Mouse (Mus musculus): Measurements from ENCODE around the gene Tmem40. TPM values are rescaled to one million over a fixed set of nuclear protein-coding genes. Genes with fewer than 3 reads are reported as not detected.

Gene Tmem40
- total and polyA plus RNA-seq, 3 experiments = 0.92 to 2.4 TPM; not detected in 1

DNA sequence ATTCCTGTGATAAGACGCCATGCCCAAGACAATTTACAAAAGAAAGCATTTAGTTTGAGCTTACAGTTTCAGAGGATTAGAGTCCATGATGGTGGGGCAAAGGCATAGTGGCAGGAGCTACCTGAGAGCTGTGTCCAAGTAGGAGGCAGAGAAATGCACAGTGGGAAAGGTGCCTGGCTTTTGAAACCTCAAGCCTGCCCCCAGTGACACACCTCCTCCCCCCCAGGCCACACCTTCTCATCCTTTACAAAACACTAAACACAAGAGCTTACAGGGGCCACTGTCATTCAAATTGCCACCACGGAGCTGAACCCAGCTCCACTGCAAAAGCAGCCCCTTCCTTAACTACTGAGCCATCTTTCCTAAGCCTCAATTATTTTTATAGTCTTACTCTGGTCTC is 34.6 kb downstream of the Tmem40 start:
- 63% methylated on average over 2 of the region's 2 CpGs for WGBS
- TF ChIP-seq EP300 (IDR thresholded peaks at IDR 0.05; ENCODE audit: insufficient read depth, low read depth, low read length) (no peak), POLR2A (IDR thresholded peaks at IDR 0.05; ENCODE audit: insufficient read depth, low read depth, low read length) (no peak), CTCF (IDR thresholded peaks at IDR 0.05) (no peak)
- Histone ChIP-seq H3K4me1 (ENCODE audit: control insufficient read depth, insufficient read depth, low read length) (peaks cover 3% of the 10 kb centered on the region; the same call in 1 of the 2 replicates), H3K27ac (no peak overlapping the region), H3K9ac (ENCODE audit: low read depth, low read length) (no peak overlapping the region), H3K36me3 (ENCODE audit: control insufficient read depth, insufficient read depth, low read length) (no peaks in the 10 kb centered on the region), H3K79me2 (replicated peaks; ENCODE audit: control insufficient read depth, insufficient read depth, low read length) (no peaks in the 10 kb centered on the region), H3K27me3 (ENCODE audit: control insufficient read depth, insufficient read depth, low read length) (no peaks in the 10 kb centered on the region), H3K4me3 (no peak overlapping the region)
- intact Hi-C loops (cut with DNase I) = loop anchor here (2.0 to 5.0 kb wide), 2 partner anchors 43 to 75 kb away; no protein-coding TSS in a partner anchor
- no peak for DNase-seq

DNA sequence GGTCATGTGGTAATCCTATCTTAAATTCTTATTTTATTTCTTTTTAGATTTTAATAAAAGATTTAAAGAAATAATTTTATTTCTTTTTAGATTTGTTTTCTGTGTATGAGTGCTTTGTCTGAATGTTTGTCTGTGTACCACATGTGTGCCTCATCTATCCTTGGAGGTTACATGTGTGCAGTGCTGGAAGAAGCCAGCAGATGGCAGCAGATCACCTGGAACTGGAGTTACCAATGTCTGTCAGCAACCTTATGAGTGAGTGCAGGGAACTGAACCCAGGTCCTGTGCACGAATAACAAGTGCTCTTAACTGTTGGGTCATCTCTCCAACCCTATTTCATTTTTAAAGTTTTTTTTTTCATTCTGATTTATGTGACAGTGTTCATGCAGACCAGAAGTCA is 35.1 kb downstream of the Tmem40 start:
- intact Hi-C loops (cut with DNase I) = loop anchor here (2.0 to 5.0 kb wide), 2 partner anchors 44 to 75 kb away; no protein-coding TSS in a partner anchor

DNA sequence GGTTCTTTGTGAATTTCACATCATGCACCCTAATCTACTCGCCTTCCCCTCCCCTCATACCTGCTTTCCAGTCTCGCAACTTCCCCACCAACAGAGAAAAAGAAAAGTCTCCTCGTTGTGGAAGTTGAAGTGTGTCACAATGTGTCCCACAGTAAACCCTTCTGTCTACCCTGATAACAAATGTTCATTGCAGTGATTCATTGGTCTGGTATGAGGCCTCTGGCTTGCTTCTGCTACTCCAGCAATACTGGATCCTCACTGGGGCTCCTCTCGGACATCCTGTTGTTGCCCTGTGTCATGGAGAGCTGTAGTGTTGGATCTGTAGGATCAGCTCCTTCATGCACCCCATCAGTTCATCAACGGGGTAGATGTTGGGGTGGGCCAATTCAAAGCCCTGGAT is 40.0 kb downstream of the Tmem40 start:
- Histone ChIP-seq H3K9ac (ENCODE audit: low read depth, low read length) (no peak overlapping the region), H3K27ac (peak overlapping the region; percentile 36), H3K4me1 (ENCODE audit: control insufficient read depth, insufficient read depth, low read length) (peaks cover 6% of the 10 kb centered on the region), H3K27me3 (ENCODE audit: control insufficient read depth, insufficient read depth, low read length) (no peaks in the 10 kb centered on the region), H3K4me3 (no peak overlapping the region), H3K79me2 (replicated peaks; ENCODE audit: control insufficient read depth, insufficient read depth, low read length) (no peaks in the 10 kb centered on the region), H3K36me3 (ENCODE audit: control insufficient read depth, insufficient read depth, low read length) (no peaks in the 10 kb centered on the region)
- 36% methylated on average over 5 of the region's 5 CpGs for WGBS
- no peak for TF ChIP-seq EP300 (IDR thresholded peaks at IDR 0.05; ENCODE audit: insufficient read depth, low read depth, low read length)
- intact Hi-C loops (cut with DNase I) = no loop called here
- DNase-seq = peak in 1 of 2 experiments; percentile 56

More for the DNA sequence above, 35.1 kb downstream of the Tmem40 start:
- Histone ChIP-seq H3K9ac (ENCODE audit: low read depth, low read length) (no peak overlapping the region), H3K27me3 (ENCODE audit: control insufficient read depth, insufficient read depth, low read length) (no peaks in the 10 kb centered on the region), H3K4me1 (ENCODE audit: control insufficient read depth, insufficient read depth, low read length) (peaks cover 5% of the 10 kb centered on the region; the same call in 1 of the 2 replicates), H3K36me3 (ENCODE audit: control insufficient read depth, insufficient read depth, low read length) (no peaks in the 10 kb centered on the region), H3K4me3 (no peak overlapping the region), H3K27ac (no peak overlapping the region), H3K79me2 (replicated peaks; ENCODE audit: control insufficient read depth, insufficient read depth, low read length) (no peaks in the 10 kb centered on the region)
- TF ChIP-seq CTCF (IDR thresholded peaks at IDR 0.05) = peak; percentile 87
- no peak for TF ChIP-seq POLR2A (IDR thresholded peaks at IDR 0.05; ENCODE audit: insufficient read depth, low read depth, low read length)
- TF ChIP-seq EP300 (IDR thresholded peaks at IDR 0.05; ENCODE audit: insufficient read depth, low read depth, low read length) = 0 out of 2 replicates have a peak, but pooled peaks have one; percentile 30
- 89% methylated on average over 1 of the region's 1 CpGs for WGBS
- peak; percentile 33 to 64 for DNase-seq

DNA sequence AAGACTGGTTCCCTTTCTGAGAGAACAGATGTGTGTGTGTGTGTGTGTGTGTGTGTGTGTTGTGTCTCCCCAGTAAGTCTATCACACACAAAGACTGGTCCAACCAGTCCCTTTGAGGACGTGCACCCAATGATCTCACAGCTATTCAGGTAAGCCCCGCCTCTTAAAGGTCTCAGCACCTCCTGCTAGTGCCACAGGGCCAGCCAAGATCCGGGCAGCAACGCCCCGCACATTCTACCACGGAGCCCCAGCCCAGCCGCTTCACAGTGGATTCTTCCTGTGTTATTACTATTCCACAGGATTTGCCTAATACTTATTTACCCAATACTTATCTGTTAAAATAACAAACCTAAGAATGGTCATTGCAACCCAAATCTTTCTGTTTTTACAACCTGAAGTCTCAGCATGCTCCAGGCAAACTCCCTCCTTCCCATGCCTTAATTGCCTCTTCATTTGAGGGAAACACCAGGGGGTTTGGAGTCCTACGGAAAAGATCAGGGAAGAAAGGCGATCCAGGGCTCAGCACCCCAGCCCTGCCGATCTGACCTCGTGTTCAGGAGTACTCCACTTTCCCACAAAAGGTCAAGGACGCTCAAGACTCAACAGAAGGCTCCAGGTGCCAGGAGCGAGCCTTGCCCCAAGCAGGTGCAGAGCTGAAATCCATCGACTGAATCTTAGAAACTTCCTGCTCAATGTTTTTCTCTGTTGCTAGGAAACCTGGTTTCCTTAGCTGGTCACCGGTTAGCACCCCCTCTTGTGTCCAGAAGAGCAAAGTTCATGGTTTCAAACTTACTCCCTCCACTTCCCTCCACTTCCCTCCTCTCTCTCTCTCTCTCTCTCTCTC is 44.3 kb downstream of the Tmem40 start:
- WGBS = 3% methylated on average over 15 of the region's 15 CpGs
- Histone ChIP-seq H3K4me1 (ENCODE audit: control insufficient read depth, insufficient read depth, low read length) (peaks cover 6% of the 10 kb centered on the region), H3K27ac (peak overlapping the region; percentile 78), H3K79me2 (replicated peaks; ENCODE audit: control insufficient read depth, insufficient read depth, low read length) (no peaks in the 10 kb centered on the region), H3K9ac (ENCODE audit: low read depth, low read length) (peak overlapping the region; percentile 57), H3K27me3 (ENCODE audit: control insufficient read depth, insufficient read depth, low read length) (no peaks in the 10 kb centered on the region), H3K36me3 (ENCODE audit: control insufficient read depth, insufficient read depth, low read length) (no peaks in the 10 kb centered on the region), H3K4me3 (peak overlapping the region; percentile 33)
- DNase-seq = peak; percentile 67 to 76
- intact Hi-C loops (cut with DNase I) = loop anchor here (2.0 to 5.0 kb wide), 2 partner anchors 19 to 91 kb away; no protein-coding TSS in a partner anchor
- no peak for TF ChIP-seq EP300 (IDR thresholded peaks at IDR 0.05; ENCODE audit: insufficient read depth, low read depth, low read length)
- TF ChIP-seq POLR2A (IDR thresholded peaks at IDR 0.05; ENCODE audit: insufficient read depth, low read depth, low read length) = no peak
- TF ChIP-seq CTCF (IDR thresholded peaks at IDR 0.05) = peak; percentile 65

DNA sequence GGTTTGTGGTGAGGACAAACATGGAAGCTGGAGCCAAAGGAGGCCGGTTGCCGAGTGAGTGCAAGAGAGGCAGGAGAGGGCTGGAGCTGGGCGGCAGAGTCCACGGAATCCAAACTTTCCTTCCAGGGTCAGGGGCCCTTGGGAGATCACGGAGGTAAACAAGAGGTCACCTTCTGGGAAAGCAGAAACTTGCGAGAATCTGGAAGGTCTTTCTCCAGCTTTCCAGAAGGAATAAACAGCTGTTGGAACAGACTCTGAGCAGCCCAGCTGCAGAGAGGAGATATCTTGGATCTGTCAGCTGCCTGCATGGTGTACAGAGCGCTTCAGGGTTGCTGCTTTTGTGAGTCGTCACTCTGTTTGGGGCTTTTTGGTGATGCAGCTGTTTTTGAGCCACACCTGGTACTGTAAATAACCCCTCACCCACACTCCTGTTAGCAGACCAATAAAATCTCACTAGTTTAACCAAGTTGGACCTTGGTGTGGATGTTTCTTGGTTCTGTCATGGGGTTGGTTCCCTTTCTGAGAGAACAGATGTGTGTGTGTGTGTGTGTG is 45.0 kb downstream of the Tmem40 start:
- DNase-seq = peak; percentile 70 to 82
- Histone ChIP-seq H3K79me2 (replicated peaks; ENCODE audit: control insufficient read depth, insufficient read depth, low read length) (no peaks in the 10 kb centered on the region), H3K36me3 (ENCODE audit: control insufficient read depth, insufficient read depth, low read length) (no peaks in the 10 kb centered on the region), H3K27ac (peak overlapping the region; percentile 57), H3K4me1 (ENCODE audit: control insufficient read depth, insufficient read depth, low read length) (peaks cover 2% of the 10 kb centered on the region), H3K4me3 (no peak overlapping the region), H3K27me3 (ENCODE audit: control insufficient read depth, insufficient read depth, low read length) (no peaks in the 10 kb centered on the region), H3K9ac (ENCODE audit: low read depth, low read length) (0 out of 2 replicates have a peak overlapping the region, but pooled peaks have one; percentile 12)
- intact Hi-C loops (cut with DNase I) = loop anchor here (2.0 to 5.0 kb wide), 2 partner anchors 18 to 90 kb away; no protein-coding TSS in a partner anchor
- 26% methylated on average over 8 of the region's 8 CpGs for WGBS
- TF ChIP-seq EP300 (IDR thresholded peaks at IDR 0.05; ENCODE audit: insufficient read depth, low read depth, low read length) (no peak), CTCF (IDR thresholded peaks at IDR 0.05) (no peak), POLR2A (IDR thresholded peaks at IDR 0.05; ENCODE audit: insufficient read depth, low read depth, low read length) (no peak)
